Mouse (Mus musculus): ENCODE measurements at regions not wholly inside any gene's neighbourhood (a gene's known extent, or its start where the extent isn't known, plus 50 kb on each side); places are given as distances from the start of the nearest gene placed in this dataset.

DNA sequence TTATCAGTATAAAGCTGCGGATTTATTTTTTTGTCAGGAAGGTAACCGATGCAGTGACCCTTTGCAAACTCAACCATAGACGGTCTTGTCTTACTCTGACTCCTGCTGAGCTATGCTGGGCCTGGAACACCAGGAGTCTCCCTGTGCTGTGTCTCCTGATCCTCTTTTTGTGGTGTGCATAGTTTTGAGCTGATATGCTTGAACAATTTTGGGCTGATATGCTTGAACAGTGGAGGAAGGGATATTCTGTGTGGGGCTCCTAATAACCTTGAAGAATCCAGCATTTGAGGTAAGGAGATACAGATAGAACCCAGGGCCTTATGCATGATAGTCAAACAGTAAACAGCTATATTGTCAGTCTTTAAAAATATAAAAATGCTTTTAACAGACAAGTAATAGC lies 211.2 kb upstream of the Arpp21 start:
- TF ChIP-seq POLR2A (IDR thresholded peaks at IDR 0.05; ENCODE audit: insufficient read depth, low read depth, low read length), result no peak
- TF ChIP-seq CTCF (IDR thresholded peaks at IDR 0.05; ENCODE audit: insufficient read depth, low read depth, low read length), result no peak
- 86% methylated on average over 3 of the region's 3 CpGs for WGBS
- peaks cover 4% of the 10 kb centered on the region; the same call in 1 of the 2 replicates for H3K4me1 ChIP-seq (ENCODE audit: control insufficient read depth, insufficient read depth, low read length)
- no peak overlapping the region for H3K4me3 ChIP-seq (ENCODE audit: insufficient read depth, low read depth, low read length)
- no peak overlapping the region for H3K27ac ChIP-seq (ENCODE audit: insufficient read depth, low read depth, low read length)

DNA sequence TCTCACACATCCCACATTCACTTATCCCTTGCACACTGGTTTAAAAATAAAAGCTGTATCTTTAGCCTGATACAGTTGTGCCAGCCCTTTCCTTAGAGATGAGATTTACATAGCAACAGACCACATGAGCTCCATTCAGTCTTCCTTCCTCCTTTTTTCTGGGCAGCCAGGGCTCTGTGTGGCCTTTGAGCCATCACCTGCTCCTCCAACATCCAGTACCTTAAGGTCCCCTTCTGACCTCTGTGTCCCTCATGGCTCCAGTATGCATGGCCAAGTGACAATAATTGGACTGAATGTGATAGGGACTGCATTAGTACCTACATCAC lies 210.3 kb upstream of the Arpp21 start:
- TF ChIP-seq POLR2A (IDR thresholded peaks at IDR 0.05; ENCODE audit: insufficient read depth, low read depth, low read length) (no peak), CTCF (IDR thresholded peaks at IDR 0.05; ENCODE audit: insufficient read depth, low read depth, low read length) (no peak)

DNA sequence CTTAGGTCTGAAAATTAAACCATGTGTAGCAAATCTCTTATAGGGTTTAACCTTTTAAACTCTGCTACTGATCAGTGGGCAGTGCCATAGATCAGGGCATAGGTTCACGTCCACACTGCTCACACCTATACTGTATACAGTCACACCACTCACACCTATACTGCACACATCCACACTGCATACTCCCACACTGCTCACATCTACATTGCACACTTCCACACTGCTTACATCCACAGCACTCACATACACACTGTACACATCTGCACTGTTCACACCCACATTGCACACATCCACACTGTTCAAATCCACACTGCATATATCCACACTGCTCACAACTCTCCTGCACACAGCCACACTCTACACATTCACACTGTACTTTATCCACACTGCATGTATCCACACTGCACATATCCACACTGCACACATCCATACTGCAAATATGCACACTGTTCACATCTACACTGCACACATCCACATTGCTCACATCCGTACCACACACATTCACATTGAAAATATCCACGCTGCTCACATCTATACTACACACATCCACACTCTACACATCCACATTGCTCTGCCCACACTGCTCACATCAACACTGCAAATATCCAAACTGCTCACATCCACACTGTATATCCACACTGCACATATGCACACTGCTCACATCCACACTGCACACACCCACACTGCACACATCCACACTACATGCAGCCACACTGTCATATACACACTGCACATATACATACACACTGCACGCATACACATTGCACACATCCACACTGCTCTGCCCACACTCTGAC lies 209.7 kb upstream of the Arpp21 start:
- Histone ChIP-seq H3K27ac (ENCODE audit: insufficient read depth, low read depth, low read length) (no peak overlapping the region), H3K4me3 (ENCODE audit: insufficient read depth, low read depth, low read length) (no peak overlapping the region), H3K4me1 (ENCODE audit: control insufficient read depth, insufficient read depth, low read length) (peaks cover 4% of the 10 kb centered on the region; the same call in 1 of the 2 replicates)
- TF ChIP-seq CTCF (IDR thresholded peaks at IDR 0.05; ENCODE audit: insufficient read depth, low read depth, low read length) (no peak), POLR2A (IDR thresholded peaks at IDR 0.05; ENCODE audit: insufficient read depth, low read depth, low read length) (no peak)
- 90% methylated on average over 4 of the region's 4 CpGs for WGBS

More for the DNA sequence above, 210.3 kb upstream of the Arpp21 start:
- no peak overlapping the region for H3K4me3 ChIP-seq (ENCODE audit: insufficient read depth, low read depth, low read length)
- peaks cover 4% of the 10 kb centered on the region; the same call in 1 of the 2 replicates for H3K4me1 ChIP-seq (ENCODE audit: control insufficient read depth, insufficient read depth, low read length)
- H3K27ac ChIP-seq (ENCODE audit: insufficient read depth, low read depth, low read length), result no peak overlapping the region

DNA sequence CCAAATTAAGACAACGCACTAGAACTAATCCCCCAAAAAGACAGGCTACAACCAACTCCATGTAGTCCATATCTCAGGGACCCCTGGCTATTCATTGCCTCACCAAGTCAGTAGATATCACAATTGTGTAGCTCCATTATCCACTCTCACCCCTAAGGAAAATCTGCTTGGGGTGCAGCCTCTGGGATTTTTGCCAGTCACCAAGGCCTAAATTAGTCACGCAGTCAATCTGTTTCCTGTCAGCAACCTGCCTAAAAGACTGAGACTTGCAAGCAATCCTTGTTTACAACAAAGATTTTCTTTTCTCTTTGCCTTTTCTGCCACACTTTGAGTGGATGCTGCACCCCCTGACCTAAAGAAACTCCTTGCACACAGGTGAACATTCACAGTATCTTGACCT lies 208.5 kb upstream of the Arpp21 start:
- WGBS, result 78% methylated on average over 2 of the region's 2 CpGs
- TF ChIP-seq POLR2A (IDR thresholded peaks at IDR 0.05; ENCODE audit: insufficient read depth, low read depth, low read length) (no peak), CTCF (IDR thresholded peaks at IDR 0.05; ENCODE audit: insufficient read depth, low read depth, low read length) (no peak)
- Histone ChIP-seq H3K27ac (ENCODE audit: insufficient read depth, low read depth, low read length) (no peak overlapping the region), H3K4me3 (ENCODE audit: insufficient read depth, low read depth, low read length) (no peak overlapping the region), H3K4me1 (ENCODE audit: control insufficient read depth, insufficient read depth, low read length) (peaks cover 4% of the 10 kb centered on the region; the same call in 1 of the 2 replicates)

DNA sequence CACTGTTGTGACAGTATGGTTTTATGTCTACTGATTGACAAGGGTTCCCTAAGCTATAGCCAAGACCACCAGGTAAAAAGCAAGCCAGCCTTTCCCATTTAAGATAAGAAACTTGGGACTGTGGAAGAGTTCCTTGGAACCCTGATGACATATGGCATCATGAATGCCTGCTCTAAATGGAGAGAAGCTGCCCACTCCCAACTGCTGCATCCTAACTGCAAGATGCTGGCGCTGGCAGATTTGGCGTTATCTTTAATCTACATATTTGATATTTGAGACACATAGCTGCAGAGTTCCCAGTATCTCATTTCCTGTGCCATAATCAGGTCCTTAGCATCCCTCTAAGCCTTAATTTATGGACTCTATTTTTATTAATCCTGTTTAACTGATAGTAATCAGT lies 200.4 kb upstream of the Arpp21 start:
- TF ChIP-seq POLR2A (IDR thresholded peaks at IDR 0.05; ENCODE audit: insufficient read depth, low read depth, low read length) (no peak), CTCF (IDR thresholded peaks at IDR 0.05; ENCODE audit: insufficient read depth, low read depth, low read length) (no peak)
- 95% methylated on average over 2 of the region's 2 CpGs for WGBS
- H3K4me3 ChIP-seq (ENCODE audit: insufficient read depth, low read depth, low read length), result no peak overlapping the region
- H3K27ac ChIP-seq (ENCODE audit: insufficient read depth, low read depth, low read length), result no peak overlapping the region
- H3K4me1 ChIP-seq (ENCODE audit: control insufficient read depth, insufficient read depth, low read length), result no peaks in the 10 kb centered on the region

DNA sequence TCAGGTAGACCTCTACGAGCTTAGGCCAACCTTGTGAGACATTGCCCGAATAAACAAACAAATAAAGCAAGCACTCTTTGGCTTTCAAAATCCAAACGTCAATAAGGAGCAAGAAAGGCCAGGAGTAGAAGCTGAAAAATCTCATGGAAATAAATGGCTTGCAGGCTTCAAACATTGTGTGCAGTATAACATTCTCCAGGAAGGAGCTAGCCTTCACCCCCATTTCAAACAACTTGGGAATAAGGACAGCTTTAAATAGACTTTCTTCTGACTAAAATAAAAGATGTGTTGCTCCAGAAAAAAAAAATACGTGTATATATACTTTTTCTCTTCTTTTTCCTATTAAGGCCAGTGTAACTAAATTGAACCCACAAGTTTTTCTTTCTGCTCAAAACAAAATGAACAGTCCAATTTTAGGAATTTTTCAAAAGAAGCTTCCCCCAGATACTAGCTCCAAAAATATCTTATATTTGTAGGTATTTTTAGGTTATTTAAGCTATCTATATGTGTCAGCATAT lies 196.2 kb upstream of the Arpp21 start:
- H3K4me3 ChIP-seq (ENCODE audit: insufficient read depth, low read depth, low read length), result no peak overlapping the region
- H3K27ac ChIP-seq (ENCODE audit: insufficient read depth, low read depth, low read length), result no peak overlapping the region
- WGBS, result 79% methylated on average over 4 of the region's 4 CpGs
- no peak for TF ChIP-seq POLR2A (IDR thresholded peaks at IDR 0.05; ENCODE audit: insufficient read depth, low read depth, low read length)
- no peak for TF ChIP-seq CTCF (IDR thresholded peaks at IDR 0.05; ENCODE audit: insufficient read depth, low read depth, low read length)
- H3K4me1 ChIP-seq (ENCODE audit: control insufficient read depth, insufficient read depth, low read length), result no peaks in the 10 kb centered on the region

DNA sequence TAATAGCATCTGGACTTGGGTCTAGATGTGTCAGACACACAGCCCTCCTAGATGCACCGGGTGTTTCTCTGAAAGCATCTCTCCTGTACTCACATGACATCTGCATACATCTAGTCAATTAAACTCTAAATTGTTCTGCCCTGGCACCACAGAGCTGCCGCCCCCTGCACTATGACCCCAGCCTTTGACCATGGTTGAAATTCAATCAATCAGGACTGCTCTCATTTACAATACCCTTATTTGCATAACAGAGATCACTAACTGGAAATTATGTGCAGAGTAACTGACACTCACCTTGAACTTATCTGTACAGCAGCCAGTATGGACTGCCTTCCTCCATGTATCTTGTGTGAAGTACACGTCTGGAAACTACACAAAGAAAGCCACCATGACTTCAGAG lies 193.5 kb upstream of the Arpp21 start:
- Histone ChIP-seq H3K4me1 (ENCODE audit: control insufficient read depth, insufficient read depth, low read length) (no peaks in the 10 kb centered on the region), H3K27ac (ENCODE audit: insufficient read depth, low read depth, low read length) (no peak overlapping the region), H3K4me3 (ENCODE audit: insufficient read depth, low read depth, low read length) (no peak overlapping the region)
- WGBS, result 85% methylated on average over 3 of the region's 3 CpGs
- TF ChIP-seq CTCF (IDR thresholded peaks at IDR 0.05; ENCODE audit: insufficient read depth, low read depth, low read length), result no peak
- no peak for TF ChIP-seq POLR2A (IDR thresholded peaks at IDR 0.05; ENCODE audit: insufficient read depth, low read depth, low read length)

DNA sequence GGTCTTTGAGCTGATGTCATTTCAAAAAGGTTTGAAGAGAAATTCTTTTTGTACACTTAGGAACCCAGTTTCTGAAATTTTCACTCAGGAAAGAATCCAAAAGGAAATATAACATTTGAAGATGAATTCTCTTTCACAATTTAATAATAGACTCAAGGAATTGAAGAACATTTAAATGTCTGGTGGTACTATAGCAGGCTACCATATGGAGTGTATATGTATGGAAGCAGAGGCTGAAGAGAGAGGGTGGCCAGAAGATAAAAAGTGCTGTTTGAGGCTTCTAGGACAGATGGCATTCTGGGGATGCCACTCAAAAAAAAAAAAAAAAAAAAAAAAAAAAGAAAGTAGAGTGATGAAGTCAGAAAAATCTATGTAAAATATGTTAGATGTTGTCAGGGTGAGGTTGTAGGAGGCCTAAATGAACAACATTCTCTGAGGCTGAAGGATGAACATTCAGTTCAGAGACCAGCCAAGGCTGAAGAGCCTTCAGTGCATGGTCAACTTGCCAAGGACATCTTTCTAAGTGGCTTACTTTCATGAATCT lies 170.1 kb upstream of the Arpp21 start:
- Histone ChIP-seq H3K27ac (ENCODE audit: insufficient read depth, low read depth, low read length) (no peak overlapping the region), H3K4me1 (ENCODE audit: control insufficient read depth, insufficient read depth, low read length) (no peaks in the 10 kb centered on the region), H3K4me3 (ENCODE audit: insufficient read depth, low read depth, low read length) (no peak overlapping the region)
- TF ChIP-seq CTCF (IDR thresholded peaks at IDR 0.05; ENCODE audit: insufficient read depth, low read depth, low read length) (no peak), POLR2A (IDR thresholded peaks at IDR 0.05; ENCODE audit: insufficient read depth, low read depth, low read length) (no peak)

DNA sequence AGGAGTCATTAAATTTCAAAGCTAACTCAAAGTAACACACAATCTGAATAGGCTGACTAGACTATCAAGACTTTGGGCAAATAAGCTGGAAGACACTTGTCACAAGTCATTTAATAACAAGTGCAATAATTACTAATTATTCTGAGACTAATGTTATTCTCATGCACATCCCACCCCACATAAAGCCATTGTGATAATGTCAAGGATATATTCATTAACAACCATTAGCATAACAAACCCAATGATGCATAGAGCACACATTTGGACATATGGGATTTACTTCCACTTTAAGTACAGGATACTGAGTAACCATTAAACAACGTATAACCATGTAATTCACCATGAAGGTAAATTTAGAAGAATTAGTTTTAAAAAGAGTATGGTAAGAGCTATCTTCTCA lies 135.0 kb upstream of the Arpp21 start:
- no peak for TF ChIP-seq POLR2A (IDR thresholded peaks at IDR 0.05; ENCODE audit: insufficient read depth, low read depth, low read length)
- no peak for TF ChIP-seq CTCF (IDR thresholded peaks at IDR 0.05; ENCODE audit: insufficient read depth, low read depth, low read length)
- 25% methylated on average over 1 of the region's 1 CpGs for WGBS
- Histone ChIP-seq H3K27ac (ENCODE audit: insufficient read depth, low read depth, low read length) (no peak overlapping the region), H3K4me3 (ENCODE audit: insufficient read depth, low read depth, low read length) (no peak overlapping the region), H3K4me1 (ENCODE audit: control insufficient read depth, insufficient read depth, low read length) (0 out of 2 replicates have a peak, but pooled peaks cover 3% of the 10 kb centered on the region)

All from olfactory bulb, adult 2 months (tissue).